Mouse (Mus musculus): ENCODE results near the gene Mcm2. TPM values are rescaled to one million over a fixed set of nuclear protein-coding genes. Genes with fewer than 3 reads are reported as not detected.

Mcm2 gene
- total RNA-seq, 1 experiment = 237 TPM

GRCm38 (mm10) chr6:88916153-88916552 lies 17.6 kb upstream of the Mcm2 start:
- TF ChIP-seq CHD2 (IDR thresholded peaks at IDR 0.05; ENCODE audit: low read depth, low read length) = no peak
- no peak for TF ChIP-seq ZNF384 (IDR thresholded peaks at IDR 0.05; ENCODE audit: low read depth, low read length)
- no peak for TF ChIP-seq MAFK (IDR thresholded peaks at IDR 0.05; ENCODE audit: insufficient read depth, low read depth, low read length)
- no peaks in the 10 kb centered on the region; the same call in 1 of the 2 replicates for H3K36me3 ChIP-seq (ENCODE audit: control insufficient read depth, insufficient read depth, low read length, poor library complexity, severe bottlenecking)
- H3K9me3 ChIP-seq (ENCODE audit: control insufficient read depth, insufficient read depth, low read depth, low read length) = no peaks in the 10 kb centered on the region
- no peaks in the 10 kb centered on the region; a peak in 1 of 4 replicates for H3K4me1 ChIP-seq (ENCODE audit: control insufficient read depth in 2 of 2, insufficient read depth in 2 of 2, low read length in 2 of 2, poor library complexity in 1 of 2)
- H3K9ac ChIP-seq (ENCODE audit: insufficient read depth, low read depth, low read length, poor library complexity, severe bottlenecking) = no peak overlapping the region
- DNase-seq (ENCODE audit: low read depth, low spot score) = peak; percentile 47
- no peak overlapping the region for H3K27ac ChIP-seq (ENCODE audit: insufficient read depth, low read depth, low read length, poor library complexity, severe bottlenecking)
- in situ Hi-C loops (cut with MboI; ENCODE audit: low sequenced_read_pairs in 2 of 2, unreplicated experiment in 2 of 2) = no loop called here
- no peak overlapping the region for H3K4me3 ChIP-seq (ENCODE audit: insufficient read depth in 1 of 2, low read depth in 1 of 2, low read length in 2 of 2, poor library complexity in 1 of 2, severe bottlenecking in 1 of 2)

GRCm38 (mm10) chr6:88915510-88915909 lies 16.9 kb upstream of the Mcm2 start:
- DNase-seq (ENCODE audit: low read depth, low spot score) = no peak
- Histone ChIP-seq H3K4me1 (ENCODE audit: control insufficient read depth in 2 of 2, insufficient read depth in 2 of 2, low read length in 2 of 2, poor library complexity in 1 of 2) (no peaks in the 10 kb centered on the region; a peak in 1 of 4 replicates), H3K36me3 (ENCODE audit: control insufficient read depth, insufficient read depth, low read length, poor library complexity, severe bottlenecking) (peaks cover 5% of the 10 kb centered on the region; the same call in 1 of the 2 replicates), H3K9me3 (ENCODE audit: control insufficient read depth, insufficient read depth, low read depth, low read length) (no peaks in the 10 kb centered on the region), H3K27ac (ENCODE audit: insufficient read depth, low read depth, low read length, poor library complexity, severe bottlenecking) (no peak overlapping the region), H3K4me3 (ENCODE audit: insufficient read depth in 1 of 2, low read depth in 1 of 2, low read length in 2 of 2, poor library complexity in 1 of 2, severe bottlenecking in 1 of 2) (no peak overlapping the region), H3K9ac (ENCODE audit: insufficient read depth, low read depth, low read length, poor library complexity, severe bottlenecking) (no peak overlapping the region)
- in situ Hi-C loops (cut with MboI; ENCODE audit: low sequenced_read_pairs in 2 of 2, unreplicated experiment in 2 of 2) = no loop called here
- no peak for TF ChIP-seq ZNF384 (IDR thresholded peaks at IDR 0.05; ENCODE audit: low read depth, low read length)
- no peak for TF ChIP-seq CHD2 (IDR thresholded peaks at IDR 0.05; ENCODE audit: low read depth, low read length)
- no peak for TF ChIP-seq MAFK (IDR thresholded peaks at IDR 0.05; ENCODE audit: insufficient read depth, low read depth, low read length)
- no peak for TF ChIP-seq HCFC1 (IDR thresholded peaks at IDR 0.05; ENCODE audit: borderline replicate concordance, insufficient read depth, low read length)
- no peak for TF ChIP-seq ZC3H11A (IDR thresholded peaks at IDR 0.05; ENCODE audit: borderline replicate concordance, low read depth, low read length)

- in situ Hi-C loops (cut with MboI; ENCODE audit: low sequenced_read_pairs in 2 of 2, unreplicated experiment in 2 of 2) = no loop called here
- no peak overlapping the region for H3K9ac ChIP-seq (ENCODE audit: insufficient read depth, low read depth, low read length, poor library complexity, severe bottlenecking)
- H3K4me1 ChIP-seq (ENCODE audit: control insufficient read depth in 2 of 2, insufficient read depth in 2 of 2, low read length in 2 of 2, poor library complexity in 1 of 2) = no peaks in the 10 kb centered on the region; a peak in 1 of 4 replicates
- peaks cover 7% of the 10 kb centered on the region; the same call in 1 of the 2 replicates for H3K36me3 ChIP-seq (ENCODE audit: control insufficient read depth, insufficient read depth, low read length, poor library complexity, severe bottlenecking)
- no peak for DNase-seq (ENCODE audit: low read depth, low spot score)
- H3K4me3 ChIP-seq (ENCODE audit: insufficient read depth in 1 of 2, low read depth in 1 of 2, low read length in 2 of 2, poor library complexity in 1 of 2, severe bottlenecking in 1 of 2) = no peak overlapping the region
- no peak overlapping the region for H3K27ac ChIP-seq (ENCODE audit: insufficient read depth, low read depth, low read length, poor library complexity, severe bottlenecking)
- TF ChIP-seq HCFC1 (IDR thresholded peaks at IDR 0.05; ENCODE audit: borderline replicate concordance, insufficient read depth, low read length) = no peak
- TF ChIP-seq ZC3H11A (IDR thresholded peaks at IDR 0.05; ENCODE audit: borderline replicate concordance, low read depth, low read length) = no peak
- TF ChIP-seq MAFK (IDR thresholded peaks at IDR 0.05; ENCODE audit: insufficient read depth, low read depth, low read length) = no peak
- TF ChIP-seq ZNF384 (IDR thresholded peaks at IDR 0.05; ENCODE audit: low read depth, low read length) = no peak
- TF ChIP-seq CHD2 (IDR thresholded peaks at IDR 0.05; ENCODE audit: low read depth, low read length) = no peak
- no peaks in the 10 kb centered on the region for H3K9me3 ChIP-seq (ENCODE audit: control insufficient read depth, insufficient read depth, low read depth, low read length)
Measured at GRCm38 (mm10) chr6:88914799-88915198, 16.2 kb upstream of the Mcm2 start.

GRCm38 (mm10) chr6:88913440-88913839 lies 14.9 kb upstream of the Mcm2 start:
- Histone ChIP-seq H3K4me3 (ENCODE audit: insufficient read depth in 1 of 2, low read depth in 1 of 2, low read length in 2 of 2, poor library complexity in 1 of 2, severe bottlenecking in 1 of 2) (no peak overlapping the region), H3K36me3 (ENCODE audit: control insufficient read depth, insufficient read depth, low read length, poor library complexity, severe bottlenecking) (peaks cover 7% of the 10 kb centered on the region; the same call in 1 of the 2 replicates), H3K4me1 (ENCODE audit: control insufficient read depth in 2 of 2, insufficient read depth in 2 of 2, low read length in 2 of 2, poor library complexity in 1 of 2) (no peaks in the 10 kb centered on the region; a peak in 1 of 4 replicates), H3K9me3 (ENCODE audit: control insufficient read depth, insufficient read depth, low read depth, low read length) (no peaks in the 10 kb centered on the region), H3K27ac (ENCODE audit: insufficient read depth, low read depth, low read length, poor library complexity, severe bottlenecking) (no peak overlapping the region), H3K9ac (ENCODE audit: insufficient read depth, low read depth, low read length, poor library complexity, severe bottlenecking) (no peak overlapping the region)
- TF ChIP-seq HCFC1 (IDR thresholded peaks at IDR 0.05; ENCODE audit: borderline replicate concordance, insufficient read depth, low read length) (no peak), MAFK (IDR thresholded peaks at IDR 0.05; ENCODE audit: insufficient read depth, low read depth, low read length) (no peak), ZNF384 (IDR thresholded peaks at IDR 0.05; ENCODE audit: low read depth, low read length) (no peak)
- in situ Hi-C loops (cut with MboI; ENCODE audit: low sequenced_read_pairs in 2 of 2, unreplicated experiment in 2 of 2) = no loop called here
- no peak for DNase-seq (ENCODE audit: low read depth, low spot score)

- in situ Hi-C loops (cut with MboI; ENCODE audit: low sequenced_read_pairs in 2 of 2, unreplicated experiment in 2 of 2) = no loop called here
- TF ChIP-seq HCFC1 (IDR thresholded peaks at IDR 0.05; ENCODE audit: borderline replicate concordance, insufficient read depth, low read length) = no peak
- no peak for TF ChIP-seq ZC3H11A (IDR thresholded peaks at IDR 0.05; ENCODE audit: borderline replicate concordance, low read depth, low read length)
- TF ChIP-seq MAFK (IDR thresholded peaks at IDR 0.05; ENCODE audit: insufficient read depth, low read depth, low read length) = no peak
- TF ChIP-seq ZNF384 (IDR thresholded peaks at IDR 0.05; ENCODE audit: low read depth, low read length) = no peak
- TF ChIP-seq CHD2 (IDR thresholded peaks at IDR 0.05; ENCODE audit: low read depth, low read length) = no peak
- Histone ChIP-seq H3K4me1 (ENCODE audit: control insufficient read depth in 2 of 2, insufficient read depth in 2 of 2, low read length in 2 of 2, poor library complexity in 1 of 2) (no peaks in the 10 kb centered on the region; a peak in 1 of 4 replicates), H3K9me3 (ENCODE audit: control insufficient read depth, insufficient read depth, low read depth, low read length) (no peaks in the 10 kb centered on the region), H3K4me3 (ENCODE audit: insufficient read depth in 1 of 2, low read depth in 1 of 2, low read length in 2 of 2, poor library complexity in 1 of 2, severe bottlenecking in 1 of 2) (no peak overlapping the region), H3K27ac (ENCODE audit: insufficient read depth, low read depth, low read length, poor library complexity, severe bottlenecking) (no peak overlapping the region), H3K36me3 (ENCODE audit: control insufficient read depth, insufficient read depth, low read length, poor library complexity, severe bottlenecking) (peaks cover 7% of the 10 kb centered on the region; the same call in 1 of the 2 replicates), H3K9ac (ENCODE audit: insufficient read depth, low read depth, low read length, poor library complexity, severe bottlenecking) (no peak overlapping the region)
- no peak for DNase-seq (ENCODE audit: low read depth, low spot score)
Measured at GRCm38 (mm10) chr6:88913022-88913421, 14.4 kb upstream of the Mcm2 start.
